Mouse (Mus musculus) CH12.LX (cell line): ENCODE measurements at regions not wholly inside any gene's neighbourhood (a gene's known extent, or its start where the extent isn't known, plus 50 kb on each side); places are given as distances from the start of the nearest gene placed in this dataset.

ENCODE experiments used
- DNase-seq: peaks from one replicate; pipeline ENCODE4 v3.0.0-alpha.2; 2013; ENCODE audit errors: extremely low read depth
- H3K27ac ChIP-seq: 2 replicates; pipeline ENCODE4 v1.5.1; 2012; ENCODE audit warnings: low read depth, mild to moderate bottlenecking, control low read depth, moderate library complexity; ENCODE audit not compliant: insufficient read depth
- H3K27me3 ChIP-seq: replicated peaks from 2 replicates; pipeline ENCODE3; 2012; ENCODE audit warnings: inconsistent platforms
- H3K36me3 ChIP-seq, 2 experiments: replicated peaks in 1 of 2; 2 replicates each; pipeline versions ENCODE3 to v1.6.1; 2012; ENCODE audit warnings: inconsistent platforms in 1 of 2, low read length in 1 of 2, mild to moderate bottlenecking in 1 of 2, mixed read lengths in 1 of 2, moderate library complexity in 1 of 2; ENCODE audit not compliant: control insufficient read depth in 1 of 2, insufficient read depth in 1 of 2
- H3K4me1 ChIP-seq, 2 experiments: 2 replicates each; pipeline ENCODE4 v1.6.1; 2012; ENCODE audit warnings: inconsistent platforms in 1 of 2, moderate library complexity in 1 of 2; ENCODE audit not compliant: insufficient read depth in 2 of 2, control insufficient read depth in 1 of 2
- H3K4me2 ChIP-seq: 2 replicates; pipeline ENCODE4 v1.6.1; 2012; ENCODE audit warnings: low read depth, mild to moderate bottlenecking, control low read depth; ENCODE audit not compliant: poor library complexity, insufficient read depth, severe bottlenecking
- H3K4me3 ChIP-seq, 3 experiments: fragments of 150-350 bp in 1 of 3; sonication (generic) in 1 of 3; replicated peaks in 1 of 3; 2 replicates each; pipeline versions ENCODE3 to v1.5.1; 2011 to 2012; ENCODE audit warnings: low read depth in 2 of 3, low read length in 2 of 3, mild to moderate bottlenecking in 2 of 3, moderate library complexity in 2 of 3, control low read depth in 1 of 3, improper control_type of control experiment in 1 of 3, inconsistent platforms in 1 of 3, mixed read lengths in 1 of 3; ENCODE audit not compliant: poor library complexity in 1 of 3
- H3K79me2 ChIP-seq: replicated peaks from 2 replicates; pipeline ENCODE4 v1.6.1; 2012; ENCODE audit warnings: mild to moderate bottlenecking, moderate library complexity; ENCODE audit not compliant: control insufficient read depth, poor library complexity, insufficient read depth, severe bottlenecking; ENCODE audit errors: extremely low read depth
- H3K9ac ChIP-seq: 2 replicates; pipeline ENCODE4 v1.6.1; 2012; ENCODE audit warnings: low read depth, mild to moderate bottlenecking, control low read depth, moderate library complexity; ENCODE audit not compliant: insufficient read depth
- H3K9me3 ChIP-seq: replicated peaks from 2 replicates; pipeline ENCODE3; 2012; ENCODE audit warnings: low read length, inconsistent platforms, mixed read lengths
- BHLHE40 ChIP-seq: IDR thresholded peaks from 2 replicates; pipeline ENCODE4 v1.6.1; 2011; ENCODE audit warnings: mild to moderate bottlenecking, low read depth, low read length, improper control_type of control experiment
- CHD1 ChIP-seq: IDR thresholded peaks from 2 replicates; pipeline ENCODE4 v1.6.1; 2012; ENCODE audit warnings: low read depth, low read length, improper control_type of control experiment, inconsistent platforms
- CHD2 ChIP-seq: IDR thresholded peaks from 2 replicates; pipeline ENCODE4 v1.6.1; 2011; ENCODE audit warnings: low read length, improper control_type of control experiment
- ELF1 ChIP-seq: IDR thresholded peaks from 2 replicates; pipeline ENCODE4 v1.6.1; 2014; ENCODE audit warnings: low read depth, mild to moderate bottlenecking, inconsistent platforms, low read length, improper control_type of control experiment
- EP300 ChIP-seq: IDR thresholded peaks from 2 replicates; pipeline ENCODE4 v1.6.1; 2011; ENCODE audit warnings: low read length, improper control_type of control experiment
- GABPA ChIP-seq: IDR thresholded peaks from 2 replicates; pipeline ENCODE4 v1.6.1; 2012; ENCODE audit warnings: low read depth, low read length, improper control_type of control experiment, inconsistent platforms; ENCODE audit not compliant: insufficient replicate concordance
- HCFC1 ChIP-seq: IDR thresholded peaks from 2 replicates; pipeline ENCODE4 v1.6.1; 2012; ENCODE audit warnings: low read depth, mild to moderate bottlenecking, inconsistent platforms, low read length, improper control_type of control experiment
- IRF4 ChIP-seq: IDR thresholded peaks from 2 replicates; pipeline ENCODE4 v1.6.1; 2014; ENCODE audit warnings: low read depth, mild to moderate bottlenecking, inconsistent platforms, low read length, improper control_type of control experiment
- JUN ChIP-seq: IDR thresholded peaks from 2 replicates; pipeline ENCODE4 v1.6.1; 2011; ENCODE audit warnings: low read depth, mild to moderate bottlenecking, low read length, improper control_type of control experiment, moderate library complexity; ENCODE audit not compliant: insufficient read depth
- JUND ChIP-seq: conservative IDR thresholded peaks from 2 replicates; pipeline ENCODE4 v1.6.1; 2011; ENCODE audit warnings: low read depth, low read length, improper control_type of control experiment
- KAT2A ChIP-seq: IDR thresholded peaks from 2 replicates; pipeline ENCODE4 v1.6.1; 2012; ENCODE audit warnings: low read length, improper control_type of control experiment, inconsistent platforms; ENCODE audit not compliant: insufficient replicate concordance
- MAFK ChIP-seq: IDR thresholded peaks from 2 replicates; pipeline ENCODE4 v1.6.1; 2011; ENCODE audit warnings: low read length, improper control_type of control experiment; ENCODE audit not compliant: insufficient replicate concordance
- MAX ChIP-seq: IDR thresholded peaks from 2 replicates; pipeline ENCODE4 v1.6.1; 2011; ENCODE audit warnings: low read length, improper control_type of control experiment
- MAZ ChIP-seq: IDR thresholded peaks from 2 replicates; pipeline ENCODE4 v1.6.1; 2012; ENCODE audit warnings: low read depth, mild to moderate bottlenecking, inconsistent platforms, low read length, improper control_type of control experiment, moderate library complexity
- MEF2A ChIP-seq: IDR thresholded peaks from 2 replicates; pipeline ENCODE4 v1.6.1; 2014; ENCODE audit warnings: low read depth, mild to moderate bottlenecking, inconsistent platforms, low read length, improper control_type of control experiment, borderline replicate concordance
- NELFE ChIP-seq: IDR thresholded peaks from 2 replicates; pipeline ENCODE4 v1.6.1; 2011; ENCODE audit warnings: low read depth, low read length, improper control_type of control experiment
- PAX5 ChIP-seq: IDR thresholded peaks from 2 replicates; pipeline ENCODE4 v1.6.1; 2012; ENCODE audit warnings: low read length, inconsistent platforms, mixed read lengths
- POLR2A ChIP-seq: IDR thresholded peaks from 2 replicates; pipeline ENCODE4 v1.6.1; 2011; ENCODE audit warnings: low read depth, mild to moderate bottlenecking, improper control_type of control experiment, low read length
- POLR2AphosphoS2 ChIP-seq: IDR thresholded peaks from 2 replicates; pipeline ENCODE4 v1.6.1; 2011; ENCODE audit warnings: low read depth, low read length, improper control_type of control experiment
- RCOR1 ChIP-seq: conservative IDR thresholded peaks from 2 replicates; pipeline ENCODE4 v1.6.1; 2012; ENCODE audit warnings: low read depth, mild to moderate bottlenecking, inconsistent platforms, low read length, improper control_type of control experiment
- SIN3A ChIP-seq: IDR thresholded peaks from 2 replicates; pipeline ENCODE4 v1.6.1; 2012; ENCODE audit warnings: low read length, improper control_type of control experiment, inconsistent platforms
- SMC3 ChIP-seq: IDR thresholded peaks from 2 replicates; pipeline ENCODE4 v1.6.1; 2011; ENCODE audit warnings: low read depth, low read length, improper control_type of control experiment
- TBP ChIP-seq: conservative IDR thresholded peaks from 2 replicates; pipeline ENCODE4 v1.6.1; 2011; ENCODE audit warnings: low read depth, low read length, improper control_type of control experiment
- TCF12 ChIP-seq: IDR thresholded peaks from 2 replicates; pipeline ENCODE4 v1.6.1; 2014; ENCODE audit warnings: low read depth, mild to moderate bottlenecking, inconsistent platforms, low read length, improper control_type of control experiment
- UBTF ChIP-seq: IDR thresholded peaks from 2 replicates; pipeline ENCODE4 v1.6.1; 2012; ENCODE audit warnings: low read depth, mild to moderate bottlenecking, inconsistent platforms, low read length, improper control_type of control experiment, moderate library complexity
- USF2 ChIP-seq: conservative IDR thresholded peaks from 2 replicates; pipeline ENCODE4 v1.6.1; 2011; ENCODE audit warnings: low read depth, low read length, improper control_type of control experiment
- ZKSCAN1 ChIP-seq: IDR thresholded peaks from 2 replicates; pipeline ENCODE4 v1.6.1; 2012; ENCODE audit warnings: low read depth, inconsistent platforms, low read length, improper control_type of control experiment, borderline replicate concordance
- ZMIZ1 ChIP-seq: IDR thresholded peaks from 2 replicates; pipeline ENCODE4 v1.6.1; 2012; ENCODE audit warnings: low read depth, mild to moderate bottlenecking, inconsistent platforms, low read length, improper control_type of control experiment
- dilution Hi-C: fragments of 300-500 bp; cut with MboI; formaldehyde crosslinking; loops from 2 replicates; pipeline ENCODE4 v1.14.3; 2020; ENCODE audit warnings: low sequenced_read_pairs; ENCODE audit not compliant: extremely low pct_unique_long_range_greater_than_20kb, extremely low pct_ligation_motif_present
- in situ Hi-C: fragments of 300-500 bp; cut with MboI; formaldehyde crosslinking; loops from 3 replicates; pipeline ENCODE4 v1.14.3; 2019; ENCODE audit warnings: low sequenced_read_pairs, low pct_ligation_motif_present, low pct_unique_long_range_greater_than_20kb, mixed read lengths

DNA sequence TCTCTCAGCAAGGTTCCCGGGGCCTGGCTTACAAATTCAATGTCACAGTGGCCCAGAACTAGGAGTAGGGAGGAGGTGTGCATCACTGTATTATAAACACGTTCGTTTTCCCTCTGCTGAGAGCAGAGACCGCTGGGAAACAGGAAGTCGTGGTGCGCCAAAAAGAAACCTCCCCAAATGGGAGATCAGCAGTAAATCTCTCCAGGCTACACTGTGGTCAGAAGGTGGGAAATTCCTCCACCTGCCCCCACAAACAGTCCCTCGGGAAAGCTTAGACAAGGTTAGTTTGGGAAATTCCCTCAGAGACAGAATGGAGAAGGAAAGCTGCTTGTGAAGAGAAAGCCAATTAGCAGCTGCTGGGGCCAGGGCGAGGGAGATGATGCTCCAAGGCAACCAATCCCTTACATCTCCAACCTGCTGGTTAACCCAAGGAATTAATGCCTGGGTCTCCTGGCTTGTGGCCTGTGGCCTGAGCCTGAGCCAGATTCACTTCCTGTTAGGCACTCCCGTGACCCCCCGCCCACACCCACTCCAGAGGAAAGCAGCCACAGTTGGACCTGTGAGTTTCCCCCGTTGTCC lies 57.2 kb upstream of the Peli1 start (continued):
- no peak for TF ChIP-seq USF2
- peak; percentile 65 for TF ChIP-seq ZMIZ1
- 0 out of 2 replicates have a peak, but pooled peaks have one; percentile 72 for TF ChIP-seq MEF2A
- TF ChIP-seq PAX5: no peak
- peak; percentile 55; the same call in 1 of the 2 replicates for TF ChIP-seq CHD1
- no peak for TF ChIP-seq POLR2AphosphoS2
- no peak; the same call in 1 of the 2 replicates for TF ChIP-seq MAZ
- no peak for TF ChIP-seq ZKSCAN1
- TF ChIP-seq RCOR1: no peak
- TF ChIP-seq HCFC1: peak; percentile 66
- no peak for TF ChIP-seq GABPA

DNA sequence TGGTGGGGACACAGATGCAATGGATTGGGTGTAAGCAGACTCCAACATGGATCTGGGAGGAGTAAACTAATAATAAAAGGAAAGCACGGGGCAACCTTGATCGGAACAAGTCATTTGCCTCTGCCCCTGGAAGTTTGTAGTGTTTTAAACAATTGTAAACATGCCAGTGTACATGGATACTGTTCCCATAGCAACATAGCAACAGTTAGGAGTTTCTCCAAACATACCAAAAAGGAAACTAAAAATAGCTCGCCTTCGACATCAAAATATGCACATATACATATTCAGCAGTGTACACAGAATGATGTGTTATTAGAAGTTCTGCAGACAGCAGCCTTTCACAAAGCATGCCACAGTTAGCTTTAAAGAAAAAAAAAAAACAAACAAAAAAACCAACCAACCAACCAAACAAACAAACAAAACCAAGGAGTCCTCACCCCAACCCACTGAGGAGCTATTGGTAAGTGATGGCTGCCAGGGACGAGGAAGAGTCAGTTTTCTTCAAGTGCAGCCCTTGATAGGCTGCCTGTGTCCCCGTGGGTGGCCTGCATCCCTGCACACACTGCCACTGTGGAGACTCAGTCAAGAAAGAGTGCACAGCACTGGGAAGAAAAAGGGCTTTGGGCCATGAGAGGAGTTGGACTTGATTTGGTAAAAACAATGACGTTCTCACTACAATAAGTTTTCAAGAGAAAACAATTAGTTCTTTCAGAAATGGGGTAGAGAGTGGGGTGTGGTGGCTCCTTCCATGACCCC lies 54.8 kb upstream of the Peli1 start:
- H3K79me2 ChIP-seq: no peaks in the 10 kb centered on the region
- no peaks in the 10 kb centered on the region for H3K27me3 ChIP-seq
- no peak overlapping the region for H3K4me3 ChIP-seq
- H3K36me3 ChIP-seq: no peaks in the 10 kb centered on the region
- H3K9ac ChIP-seq: no peak overlapping the region
- in situ Hi-C loops: no loop called here
- dilution Hi-C loops: no loop called here
- peaks cover 9 to 32% of the 10 kb centered on the region in 2 experiments; a peak in 3 of 4 replicates for H3K4me1 ChIP-seq
- TF ChIP-seq POLR2A: no peak
- TF ChIP-seq PAX5: no peak
- no peak for TF ChIP-seq GABPA
- TF ChIP-seq IRF4: no peak
- TF ChIP-seq BHLHE40: no peak
- no peak for TF ChIP-seq MAFK
- no peak for TF ChIP-seq HCFC1
- no peak overlapping the region for H3K27ac ChIP-seq
- H3K4me2 ChIP-seq: no peak overlapping the region
- no peak for DNase-seq
- no peaks in the 10 kb centered on the region for H3K9me3 ChIP-seq

DNA sequence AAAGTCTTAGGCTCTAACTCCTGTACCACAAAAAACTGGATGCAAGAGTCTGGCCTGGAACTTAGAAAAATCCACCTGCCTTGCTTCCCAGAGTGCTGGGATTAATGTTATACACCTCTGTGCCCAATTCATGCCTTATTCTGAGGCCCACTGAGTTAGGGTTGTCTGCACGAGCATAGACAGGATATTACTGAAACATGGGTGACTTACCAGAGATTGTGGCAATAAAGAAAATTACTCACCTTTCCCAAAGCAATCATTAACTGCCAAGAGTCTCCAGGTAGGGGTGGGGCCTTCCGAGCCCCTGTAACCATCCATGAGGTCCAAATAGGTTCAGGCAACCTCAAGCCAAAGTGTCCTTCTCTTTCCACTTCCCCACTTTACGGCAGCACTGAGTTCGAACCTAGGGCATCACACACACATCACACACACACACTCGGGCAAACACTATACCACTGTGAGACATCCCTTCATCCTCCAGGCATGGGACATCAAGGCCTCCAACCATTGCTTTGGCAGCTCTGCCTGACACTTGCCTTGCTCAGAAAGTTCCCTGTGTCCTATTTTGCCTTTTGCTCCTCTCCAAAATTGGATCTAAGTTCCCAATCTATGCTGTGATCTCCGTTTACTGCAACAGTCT lies 53.7 kb upstream of the Peli1 start:
- Histone ChIP-seq H3K36me3 (no peaks in the 10 kb centered on the region), H3K4me1 (peaks cover 6 to 22% of the 10 kb centered on the region in 2 experiments; a peak in 3 of 4 replicates), H3K79me2 (no peaks in the 10 kb centered on the region), H3K27me3 (no peaks in the 10 kb centered on the region), H3K4me2 (no peak overlapping the region), H3K4me3 (no peak overlapping the region), H3K9me3 (no peaks in the 10 kb centered on the region), H3K27ac (no peak overlapping the region), H3K9ac (no peak overlapping the region)
- in situ Hi-C loops: no loop called here
- no peak for DNase-seq
- dilution Hi-C loops: no loop called here
- TF ChIP-seq JUND (no peak), HCFC1 (no peak), POLR2A (no peak), RCOR1 (no peak), MAFK (no peak), TBP (no peak), KAT2A (no peak), SIN3A (no peak), MAX (no peak), CHD2 (no peak), JUN (no peak), ELF1 (no peak), TCF12 (no peak), IRF4 (no peak), EP300 (no peak), NELFE (no peak), SMC3 (no peak), UBTF (no peak)
